Comparison of ENCODE assay signal across 1 mouse cellular context in genomic region chr17:56673647-56674416, GRCm38 (mm10).
TF ChIP-seq lines count a peak whose summit lies in the region.

No protein-coding gene starts in this region.

TF ChIP-seq in CH12.LX, 34 proteins besides CTCF, POLR2A, EP300 and RAD21:
- peak; percentile 51 for TF ChIP-seq SIN3A (IDR thresholded peaks at IDR 0.05; ENCODE audit: low read length)
- TF ChIP-seq ETS1 (conservative IDR thresholded peaks at IDR 0.05; ENCODE audit: low read depth, low read length) = no peak
- TF ChIP-seq HCFC1 (IDR thresholded peaks at IDR 0.05; ENCODE audit: low read depth, low read length) = no peak
- no peak for TF ChIP-seq TBP (conservative IDR thresholded peaks at IDR 0.05; ENCODE audit: low read depth, low read length)
- no peak for TF ChIP-seq ELF1 (IDR thresholded peaks at IDR 0.05; ENCODE audit: low read depth, low read length)
- no peak for TF ChIP-seq CHD2 (IDR thresholded peaks at IDR 0.05; ENCODE audit: low read length)
- TF ChIP-seq MAFK (IDR thresholded peaks at IDR 0.05; ENCODE audit: insufficient replicate concordance, low read length) = no peak
- TF ChIP-seq BHLHE40 (IDR thresholded peaks at IDR 0.05; ENCODE audit: low read depth, low read length) = no peak
- no peak for TF ChIP-seq MYC (IDR thresholded peaks at IDR 0.05; ENCODE audit: low read depth, low read length)
- no peak for TF ChIP-seq E2F4 (IDR thresholded peaks at IDR 0.05; ENCODE audit: insufficient replicate concordance, low read depth, low read length)
- no peak for TF ChIP-seq IRF4 (IDR thresholded peaks at IDR 0.05; ENCODE audit: low read depth, low read length)
- 0 out of 2 replicates have a peak, but pooled peaks have one; percentile 24 for TF ChIP-seq UBTF (IDR thresholded peaks at IDR 0.05; ENCODE audit: low read depth, low read length)
- TF ChIP-seq JUN (IDR thresholded peaks at IDR 0.05; ENCODE audit: insufficient read depth, low read depth, low read length) = no peak
- TF ChIP-seq CHD1 (IDR thresholded peaks at IDR 0.05; ENCODE audit: low read depth, low read length) = no peak
- TF ChIP-seq USF2 (conservative IDR thresholded peaks at IDR 0.05; ENCODE audit: low read depth, low read length) = no peak
- TF ChIP-seq KAT2A (IDR thresholded peaks at IDR 0.05; ENCODE audit: insufficient replicate concordance, low read length) = no peak
